Mouse (Mus musculus) inflammation-experienced regulatory T-cells, adult 16 weeks (primary cell): ENCODE data around the gene Olfr736. TPM values are rescaled to one million over a fixed set of nuclear protein-coding genes. Genes with fewer than 3 reads are reported as not detected.

ENCODE experiments used
- polyA plus RNA-seq: library from polyadenylated mRNA; unstranded; fragments of 100-300 nt; shearing (Covaris generic); gene quantifications from one replicate; pipeline ENCODE4 v1.2.1, GENCODE M21; 2017

Gene Olfr736
- polyA plus RNA-seq: not detected

GRCm38 (mm10) chr14:50380863-50381262, at the start of gene Olfr736:
TSS of gene Olfr736 (plus strand) at chr14:50381163.

GRCm38 (mm10) chr14:50348796-50349195, 32.2 kb upstream of the Olfr736 start, which contains the start of gene Olfr735:
TSS of gene Olfr735 (minus strand) at chr14:50348872.

DNA sequence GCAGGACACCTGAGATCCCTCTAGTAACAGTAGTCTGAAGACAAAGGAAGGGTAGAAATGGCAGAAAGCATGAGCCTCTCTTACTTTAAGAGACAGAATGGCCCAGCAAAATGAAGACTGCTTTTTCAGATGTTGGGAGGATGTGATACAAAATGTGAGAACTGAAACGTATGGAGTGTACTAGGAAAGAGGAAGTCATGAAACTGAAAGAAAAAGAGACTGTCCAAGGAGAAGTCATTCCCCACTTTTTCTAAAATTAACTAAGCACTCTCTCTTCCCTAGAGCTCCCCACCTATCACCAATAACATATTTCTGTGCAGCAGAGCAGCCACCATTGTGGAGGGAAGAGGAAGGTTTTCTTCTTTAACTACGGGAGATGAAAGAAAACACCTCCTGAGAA, 23.4 kb upstream of the Olfr736 start, which contains the start of gene Tlr11:
Tlr11 (plus strand) TSS at position 322 of the 400 bp plus-strand sequence.

DNA sequence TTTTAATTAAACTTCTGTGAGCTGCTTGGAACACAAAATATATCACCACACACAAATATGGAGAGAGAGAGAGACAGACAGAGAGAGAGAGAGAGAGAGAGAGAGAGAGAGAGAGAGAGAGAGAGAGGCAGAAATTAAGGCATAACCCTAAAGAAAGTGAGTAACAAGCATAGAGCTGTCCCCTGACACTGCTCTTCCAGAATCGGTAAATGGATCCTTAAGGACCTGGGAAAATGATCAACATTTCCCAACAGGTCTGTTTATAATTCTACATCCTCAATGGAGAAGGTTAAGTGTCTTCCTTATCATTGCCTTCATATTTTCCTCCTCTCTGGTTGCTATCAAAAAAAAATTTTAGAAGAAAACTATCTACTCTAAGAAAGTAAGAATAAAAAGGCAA, 26.3 kb downstream of the Olfr736 start, which contains the start of gene Olfr738:
Olfr738 (plus strand) TSS at position 301 of the 400 bp plus-strand sequence.

DNA sequence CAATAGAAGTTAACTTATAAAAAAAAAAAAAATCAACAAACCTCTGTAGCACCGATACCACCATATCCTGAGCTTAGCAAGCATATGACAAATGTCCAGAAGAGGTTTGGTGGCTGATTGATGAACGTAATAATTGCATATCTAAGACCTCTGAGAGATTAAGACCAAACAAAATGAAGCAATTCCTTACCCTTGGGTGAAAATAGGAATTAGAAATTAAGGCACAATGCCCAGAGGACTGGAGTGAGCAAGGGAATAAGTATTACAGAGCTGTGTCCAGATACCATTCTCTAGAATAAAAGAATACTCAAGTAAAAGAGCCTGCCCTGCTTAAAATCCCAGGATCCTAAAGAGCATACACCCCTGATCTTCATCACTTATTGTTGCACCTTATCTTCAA, 37.4 kb downstream of the Olfr736 start, which contains the start of gene Olfr739:
Olfr739 (plus strand) TSS at position 301 of the 400 bp plus-strand sequence.

Other genes starting within 250 kb of the Olfr736 start
- not detected for gene Olfr728, start 238.5 kb upstream of the Olfr736 start, polyA plus RNA-seq
- gene Olfr729, start 228.3 kb upstream of the Olfr736 start, polyA plus RNA-seq: not detected
- not detected for gene Olfr730, start 193.0 kb upstream of the Olfr736 start, polyA plus RNA-seq
- gene Olfr731, start 139.3 kb upstream of the Olfr736 start, polyA plus RNA-seq: not detected
- gene Olfr732, start 97.0 kb upstream of the Olfr736 start, polyA plus RNA-seq: not detected
- gene Olfr733, start 79.6 kb upstream of the Olfr736 start, polyA plus RNA-seq: not detected
- gene Olfr734, start 54.4 kb upstream of the Olfr736 start, polyA plus RNA-seq: not detected
- not detected for gene Olfr735, start 32.3 kb upstream of the Olfr736 start, polyA plus RNA-seq
- not detected for gene Tlr11, start 23.2 kb upstream of the Olfr736 start, polyA plus RNA-seq
- gene Olfr738, start 26.4 kb downstream of the Olfr736 start, polyA plus RNA-seq: not detected
- gene Olfr739, start 37.5 kb downstream of the Olfr736 start, polyA plus RNA-seq: not detected
- gene Olfr740, start 64.4 kb downstream of the Olfr736 start, polyA plus RNA-seq: not detected
- gene Olfr741, start 91.6 kb downstream of the Olfr736 start, polyA plus RNA-seq: not detected
- gene Olfr742, start 122.4 kb downstream of the Olfr736 start, polyA plus RNA-seq: not detected
- not detected for gene Olfr743, start 140.7 kb downstream of the Olfr736 start, polyA plus RNA-seq
- gene Olfr744, start 233.7 kb downstream of the Olfr736 start, polyA plus RNA-seq: not detected